Mouse (Mus musculus) E14TG2a.4 (cell line): ENCODE results near the gene Zfp27.

Source experiments
- CTCF ChIP-seq: conservative IDR thresholded peaks from 2 replicates; pipeline ENCODE4 v1.5.1; 2014; ENCODE audit warnings: low read length
- NANOG ChIP-seq: IDR thresholded peaks from 2 replicates; pipeline ENCODE4 v1.6.1; 2014; ENCODE audit warnings: borderline replicate concordance, low read length, mixed read lengths
- POU5F1 ChIP-seq: IDR thresholded peaks from 2 replicates; pipeline ENCODE4 v1.6.1; 2014; ENCODE audit warnings: low read length, borderline replicate concordance

- peak; percentile 37 for TF ChIP-seq CTCF
- TF ChIP-seq NANOG: no peak
- TF ChIP-seq POU5F1: no peak
Observed at GRCm38 (mm10) chr7:29898351-29898750, 8.0 kb downstream of the Zfp27 start.
